Mouse (Mus musculus) left cerebral cortex, postnatal 14 days (tissue): Measurements from ENCODE around the gene Sac3d1. TPM values are rescaled to one million over a fixed set of nuclear protein-coding genes. Genes with fewer than 3 reads are reported as not detected.
"Not testable (repeated sequence)": the region's sequence is repeated elsewhere in the genome, so short reads cannot be mapped to it uniquely, and the experiment has no call there.

Experiments used
- DNase-seq, 2 experiments: peaks; one replicate each; pipeline ENCODE4 v3.0.0; 2021 to 2022; ENCODE audit warnings: low spot score in 2 of 2, mixed read lengths in 1 of 2
- intact Hi-C: fragments of 180-260 bp; cut with DNase I; formaldehyde crosslinking; loops from one replicate; pipeline ENCODE4 v1.15.1; 2025
- long read RNA-seq, 2 experiments: library from polyadenylated mRNA; stranded (forward); transcript quantifications; one replicate each; pipeline ENCODE4 v2.0.0; 2021
- total RNA-seq, 2 experiments: library from RNA; stranded (reverse); gene quantifications; 2 replicates each; pipeline ENCODE4 v1.2.3; 2021

The Sac3d1 gene
- total RNA-seq = 10 to 100 TPM; 23.7 to 24.7 TPM
- long read RNA-seq, experiment 1, transcript Sac3d1-201 (2 exons, 1,442 nt) = major isoform, 63 of 63 reads
- long read RNA-seq, experiment 1, partial matches to known transcripts = 0 of 63 reads
- long read RNA-seq, experiment 1, other reads (novel, unspliced or antisense) = 0 of 63 reads
- long read RNA-seq, experiment 2, transcript Sac3d1-201 (2 exons, 1,442 nt) = major isoform, 50 of 51 reads
- long read RNA-seq, experiment 2, partial matches to known transcripts = 1 of 51 reads
- long read RNA-seq, experiment 2, other reads (novel, unspliced or antisense) = 0 of 51 reads

DNA sequence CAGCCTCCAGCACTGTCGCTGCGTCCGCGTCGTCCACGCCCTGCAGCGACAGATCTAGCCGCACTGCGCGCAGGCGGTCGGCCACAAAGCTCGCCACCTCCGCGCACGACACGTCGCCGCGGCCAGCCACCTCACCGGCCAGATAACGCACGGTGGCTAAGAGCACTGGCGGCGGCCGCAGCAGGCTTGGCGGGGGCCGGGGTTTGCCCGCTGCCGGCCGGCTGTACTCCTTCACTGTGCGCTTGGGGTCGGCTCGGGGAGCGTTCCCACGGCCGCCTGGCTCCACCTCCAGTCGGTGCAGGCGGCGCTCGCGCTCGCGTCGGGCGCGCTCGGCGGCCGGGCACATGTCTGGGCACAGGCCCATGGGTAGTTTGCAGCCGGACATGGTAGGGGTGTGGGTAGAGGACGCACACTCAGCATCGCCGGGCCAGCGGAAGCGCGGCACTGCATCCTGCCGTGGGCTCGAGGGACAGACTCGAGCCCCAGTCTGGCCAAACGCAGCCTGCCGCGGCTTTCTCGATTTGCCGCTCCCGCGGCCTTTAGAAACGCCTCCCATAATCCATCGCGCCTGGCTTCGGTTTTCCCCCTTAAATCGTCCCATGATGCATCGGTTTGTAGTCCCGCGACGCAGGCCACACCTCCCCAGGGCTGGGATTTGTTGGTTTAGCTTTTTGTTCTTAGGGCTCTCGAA is at the start of gene Sac3d1:
Sac3d1 (minus strand) TSS at position 665 of the 691 bp plus-strand sequence.
- DNase-seq = peak; percentile 91
- intact Hi-C loops = loop anchor here (2.0 kb wide), 1 partner anchor 33 kb away; the partner anchor contains the start of genes Cdca5 and Zfpl1

DNA sequence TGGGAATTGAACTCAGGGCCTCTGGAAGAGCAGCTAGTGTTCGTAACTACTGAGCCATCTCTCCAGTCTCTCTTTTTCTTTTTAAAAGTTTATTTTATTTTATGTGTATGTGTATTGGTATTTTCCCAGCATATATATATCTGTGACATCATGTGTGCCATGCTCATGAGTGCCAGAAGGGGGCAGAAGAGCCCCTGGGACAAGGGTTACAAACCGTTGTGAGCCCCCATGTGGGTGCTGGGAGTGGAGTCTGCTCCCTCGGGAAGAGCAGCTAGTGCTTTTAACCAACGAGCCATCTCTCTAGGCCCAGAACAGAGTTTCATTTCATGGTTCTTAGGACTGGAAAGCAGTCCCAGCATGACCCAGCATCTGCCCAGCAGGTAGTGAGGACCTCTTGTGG is 48.3 kb upstream of the Sac3d1 start:
- no peak for DNase-seq
- intact Hi-C loops = no loop called here

DNA sequence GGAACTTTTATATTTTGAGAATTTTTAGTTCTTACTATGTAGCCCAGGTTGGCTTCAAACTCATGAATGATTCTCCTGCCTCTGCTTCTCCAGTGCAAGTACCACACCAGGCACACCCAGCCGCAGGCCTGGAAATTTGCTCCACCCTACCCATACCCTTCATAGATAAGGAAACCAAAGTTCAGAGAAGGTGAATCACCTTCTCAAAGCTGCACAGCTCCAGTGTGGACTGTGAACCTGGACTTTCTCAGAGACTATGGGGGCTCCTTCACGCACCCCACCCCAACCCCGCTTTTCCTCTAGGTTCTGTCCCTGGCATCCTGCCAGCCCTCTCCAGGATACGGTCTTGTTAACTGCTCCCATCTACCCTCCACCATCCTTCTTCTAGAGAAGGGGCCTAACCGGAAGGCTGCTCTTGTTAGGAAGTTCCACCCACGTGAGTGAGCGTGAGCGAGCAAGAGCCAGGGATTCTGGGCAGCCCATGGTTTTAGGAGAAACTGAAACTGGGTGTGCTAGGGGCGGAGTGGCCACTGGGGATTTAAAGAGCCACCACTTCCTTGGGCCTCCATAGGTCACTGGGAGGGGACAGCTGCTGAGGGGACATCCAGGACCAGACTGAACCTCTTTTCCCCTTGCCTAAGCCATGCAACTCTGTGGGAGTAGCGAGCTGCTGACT is 45.6 kb upstream of the Sac3d1 start:
- intact Hi-C loops = no loop called here
- DNase-seq = peak; percentile 5 to 15

DNA sequence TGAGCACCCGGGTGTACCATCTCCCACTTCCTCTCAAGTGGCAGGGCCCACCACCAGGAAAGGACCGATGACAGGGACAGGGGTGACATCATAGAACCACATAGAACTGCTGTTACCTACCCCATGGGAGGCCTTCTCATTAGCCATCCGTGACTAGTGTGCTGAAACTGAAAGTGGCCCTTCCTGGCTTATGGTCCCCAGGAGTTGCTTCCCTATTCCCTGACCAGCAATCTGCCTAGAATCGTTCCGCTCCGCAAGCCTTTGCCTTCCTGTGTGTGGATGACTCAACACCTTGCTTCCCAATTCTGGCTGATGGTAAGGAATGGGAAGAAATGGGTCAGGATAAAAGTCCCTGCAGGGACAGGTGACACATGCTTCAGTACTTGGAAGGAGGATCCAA is 38.8 kb upstream of the Sac3d1 start:
- intact Hi-C loops = no loop called here
- no peak for DNase-seq

DNA sequence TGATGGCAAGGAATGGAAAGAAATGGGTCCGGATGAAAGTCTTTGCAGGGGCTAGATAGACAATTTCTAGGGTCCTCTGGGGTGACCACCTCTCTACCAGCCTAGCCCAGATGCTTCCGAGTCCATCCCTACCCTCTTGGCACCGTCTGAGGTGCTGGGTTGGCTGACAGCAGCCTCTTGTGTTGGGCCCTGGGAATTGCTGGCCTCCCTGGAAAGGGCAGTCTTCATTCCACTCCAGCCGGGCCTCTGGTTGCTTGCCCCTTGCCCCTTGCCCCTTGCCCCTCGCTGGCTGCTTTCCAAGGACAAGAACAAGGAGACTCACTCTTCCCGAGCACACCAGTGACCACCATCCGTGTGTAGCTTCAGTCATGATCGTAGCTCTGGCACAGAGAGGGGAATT is 37.9 kb upstream of the Sac3d1 start:
- intact Hi-C loops = no loop called here
- DNase-seq = no peak

DNA sequence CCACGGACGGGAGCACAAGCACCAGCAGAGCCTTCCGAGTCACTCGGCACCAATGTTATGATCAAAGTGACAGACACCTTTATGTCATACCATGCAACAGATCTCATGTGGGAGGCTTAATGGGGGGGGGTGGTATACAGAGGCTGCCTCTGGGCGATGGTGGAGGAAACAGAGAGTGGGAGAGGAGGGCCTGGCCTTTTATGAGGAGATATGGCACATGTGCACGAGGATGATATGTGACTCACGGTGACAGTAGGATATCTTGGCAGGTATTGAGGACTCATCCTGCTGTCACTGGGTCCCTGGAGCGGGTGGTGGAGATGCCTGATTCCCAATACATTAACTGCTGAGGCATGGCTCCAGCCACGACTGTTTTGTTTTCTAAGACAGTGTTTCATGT is 36.7 kb upstream of the Sac3d1 start:
- intact Hi-C loops = no loop called here
- no peak for DNase-seq

DNA sequence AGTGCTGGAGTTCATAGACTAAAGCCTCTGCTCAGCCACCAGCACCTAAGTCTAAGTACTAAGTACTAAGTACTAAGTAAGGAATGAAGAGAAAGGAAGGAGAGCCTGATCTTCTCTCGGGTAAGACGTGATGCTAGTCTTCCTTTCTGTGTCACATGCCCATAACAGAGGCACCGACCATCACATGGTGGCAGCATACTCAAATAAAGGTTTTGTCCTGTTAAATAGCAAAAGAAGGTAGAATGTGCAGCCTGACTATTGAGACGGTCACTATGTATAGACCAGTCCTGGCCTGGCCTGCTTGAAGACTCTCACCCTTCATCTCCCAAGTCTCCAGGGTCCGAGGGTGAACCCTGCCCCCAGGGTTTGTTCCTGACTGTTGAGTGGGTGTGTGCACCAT is 26.4 kb upstream of the Sac3d1 start:
- intact Hi-C loops = no loop called here

DNA sequence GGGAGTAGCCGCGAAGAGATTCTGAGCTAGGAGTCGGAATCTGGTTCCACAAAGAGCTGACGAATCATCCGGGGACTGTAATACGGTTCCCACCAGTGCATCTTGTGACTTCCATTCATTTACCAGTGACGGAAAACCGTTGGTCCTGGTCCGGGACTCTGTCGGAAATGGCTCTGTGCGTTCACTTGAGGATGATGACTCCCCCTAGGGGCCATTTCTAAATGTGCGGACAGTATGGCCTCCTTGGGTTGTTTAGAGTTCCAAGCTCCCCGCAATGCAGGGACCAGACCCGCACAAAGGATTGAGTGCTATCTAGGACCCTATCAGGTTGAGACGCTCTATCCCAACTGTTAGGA is 22.9 kb upstream of the Sac3d1 start, which contains the start of gene Arl2:
Arl2 (minus strand) TSS at position 155 of the 356 bp plus-strand sequence.
- intact Hi-C loops = loop anchor here (1.0 kb wide), 1 partner anchor 94 kb away; the partner anchor contains the start of gene Ppp2r5b
- DNase-seq = peak; percentile 87 to 94

More for the DNA sequence above, 26.4 kb upstream of the Sac3d1 start:
- no peak for DNase-seq

DNA sequence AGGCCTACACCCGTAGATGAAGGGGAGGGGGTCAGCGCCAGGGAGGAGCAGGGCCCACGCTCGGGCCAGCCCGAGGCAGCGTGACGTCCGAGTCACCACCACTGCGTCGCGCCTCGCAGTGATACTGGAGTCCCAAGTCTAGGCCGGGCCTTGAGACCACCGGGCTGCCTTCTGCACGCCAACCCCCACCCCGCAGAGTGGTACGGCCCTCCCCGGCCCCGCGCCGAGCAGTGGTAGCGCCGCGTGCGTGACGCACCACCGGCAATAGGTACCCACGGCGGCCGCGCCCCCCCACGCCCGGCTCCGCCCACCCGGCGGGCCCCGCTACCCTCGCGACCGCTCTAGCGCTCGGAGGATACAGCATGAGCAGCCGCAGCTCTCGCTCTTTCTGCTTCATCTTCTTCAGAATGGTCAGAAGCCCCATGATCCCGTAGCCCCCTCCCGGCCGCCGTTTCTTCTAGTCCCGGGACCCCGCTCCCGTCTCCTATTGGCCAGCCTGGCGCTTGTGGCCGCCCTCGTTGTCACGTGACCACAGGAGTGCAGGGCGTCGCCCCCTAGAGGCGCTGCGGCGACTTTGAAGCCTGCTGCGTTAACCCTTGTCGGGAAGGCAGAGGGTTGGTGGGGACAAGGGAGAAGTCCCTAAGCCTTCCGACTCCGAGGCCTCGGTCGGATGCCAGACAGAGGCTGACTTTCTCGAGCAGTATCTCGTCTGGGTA is 22.4 kb upstream of the Sac3d1 start, which contains the start of gene Batf2:
Batf2 (plus strand) TSS at position 306 of the 716 bp plus-strand sequence.
- intact Hi-C loops = loop anchor here (1.0 kb wide), 1 partner anchor 94 kb away; the partner anchor contains the start of gene Ppp2r5b
- DNase-seq = peak; percentile 93 to 94

DNA sequence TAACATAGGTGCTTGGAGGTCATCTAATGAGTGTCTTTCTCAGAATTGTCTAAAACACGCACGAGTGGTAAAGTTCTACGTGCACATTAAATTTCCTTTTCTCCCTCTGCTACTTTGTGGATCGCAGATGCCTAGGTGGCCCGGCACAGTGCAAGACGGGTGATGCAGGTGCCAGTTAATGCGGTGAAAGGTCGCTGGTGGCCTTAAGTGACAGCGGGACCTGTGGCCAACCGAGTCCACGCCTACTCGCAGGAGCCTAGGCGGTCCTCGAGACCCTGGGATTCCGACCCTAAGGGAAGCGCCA is 21.9 kb upstream of the Sac3d1 start:
- intact Hi-C loops = no loop called here
- no peak for DNase-seq

DNA sequence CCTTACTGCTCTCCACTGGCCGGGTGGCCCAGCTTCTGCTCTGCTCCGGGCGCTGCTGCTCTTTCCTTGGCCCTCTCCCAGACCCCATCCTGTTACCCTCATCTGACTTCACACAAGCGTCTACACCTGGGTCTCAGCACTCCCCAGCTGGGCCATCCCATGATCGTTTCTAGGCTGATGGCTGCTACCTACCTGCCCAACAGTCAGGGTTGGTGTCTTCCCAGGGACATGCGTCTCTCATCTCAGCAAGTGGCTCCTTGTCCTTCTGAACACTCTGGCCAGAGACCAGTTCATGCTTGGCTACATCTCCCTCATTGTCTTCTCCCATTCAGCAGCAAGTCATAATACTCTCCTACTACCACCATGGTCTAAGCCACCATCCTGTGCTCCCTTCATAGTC is 21.3 kb upstream of the Sac3d1 start:
- DNase-seq = no peak
- intact Hi-C loops = no loop called here

DNA sequence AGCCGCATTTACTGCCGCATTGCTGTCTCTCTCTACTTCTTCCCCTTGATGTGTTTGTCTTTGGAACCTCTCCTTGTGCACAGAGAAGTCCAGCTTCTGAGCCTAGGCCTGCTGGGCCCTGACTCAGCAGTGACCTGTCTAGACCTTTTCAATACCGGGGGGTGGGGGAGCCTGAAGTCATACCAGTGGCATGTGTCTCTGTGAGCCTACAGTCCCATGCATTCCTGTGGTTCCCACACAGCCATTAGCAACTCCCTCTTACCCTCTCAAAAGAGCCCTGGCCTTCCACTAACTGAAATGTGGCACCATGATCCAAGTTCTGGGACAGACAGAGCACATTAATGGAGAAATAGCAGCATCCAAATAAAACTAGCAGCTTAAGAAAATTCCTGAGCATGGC is 17.9 kb upstream of the Sac3d1 start:
- no peak for DNase-seq
- intact Hi-C loops = no loop called here

DNA sequence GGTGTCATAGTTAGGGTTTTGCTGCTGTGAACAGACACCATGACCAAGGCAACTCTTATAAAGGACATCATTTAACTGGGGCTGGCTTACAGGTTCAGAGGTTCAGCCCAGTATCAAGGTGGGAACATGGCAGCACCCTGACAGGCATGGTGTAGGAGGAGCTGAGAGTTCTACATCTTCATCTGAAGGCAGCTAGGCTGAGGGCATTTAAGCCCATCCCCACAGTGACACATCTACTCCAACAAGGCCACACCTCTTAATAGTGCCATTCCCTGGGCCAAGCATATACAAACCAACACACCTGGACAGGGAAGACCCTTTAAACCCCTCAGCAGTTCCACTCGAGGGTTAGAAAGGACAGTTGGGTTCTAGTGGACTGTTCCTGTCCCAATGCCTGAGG is 14.7 kb upstream of the Sac3d1 start:
- intact Hi-C loops, DNase-seq: not testable (repeated sequence)

DNA sequence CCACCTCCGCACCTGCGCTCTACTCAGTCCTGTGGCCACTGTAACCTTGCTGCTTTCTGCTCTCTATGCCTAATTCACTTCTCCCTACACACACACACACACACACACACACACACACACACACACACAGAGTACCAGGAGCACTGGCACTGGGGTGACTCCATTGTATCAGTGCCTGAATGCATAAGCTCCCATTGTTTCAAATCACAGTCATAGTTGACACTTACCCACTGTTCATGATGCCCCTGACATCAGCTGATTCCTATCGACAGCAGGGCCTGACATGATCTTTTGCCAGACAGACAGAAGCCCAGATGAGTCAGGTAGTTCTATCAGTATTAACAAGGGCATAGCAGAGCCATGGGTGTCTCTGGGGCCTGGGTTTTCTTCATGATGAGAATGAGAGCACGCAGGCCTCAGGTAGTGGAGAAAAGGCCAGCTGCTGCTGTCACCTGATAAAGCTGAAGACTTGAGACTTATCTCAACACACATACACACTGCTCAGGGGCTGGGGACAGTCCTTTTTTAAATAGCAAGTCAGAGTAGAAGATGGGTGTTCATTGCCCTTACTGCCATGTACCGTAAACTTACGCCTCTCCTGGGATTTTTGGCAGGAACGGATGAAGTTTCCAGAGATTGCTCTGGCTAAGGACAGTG is 13.8 kb upstream of the Sac3d1 start:
- no peak for DNase-seq
- intact Hi-C loops = no loop called here

DNA sequence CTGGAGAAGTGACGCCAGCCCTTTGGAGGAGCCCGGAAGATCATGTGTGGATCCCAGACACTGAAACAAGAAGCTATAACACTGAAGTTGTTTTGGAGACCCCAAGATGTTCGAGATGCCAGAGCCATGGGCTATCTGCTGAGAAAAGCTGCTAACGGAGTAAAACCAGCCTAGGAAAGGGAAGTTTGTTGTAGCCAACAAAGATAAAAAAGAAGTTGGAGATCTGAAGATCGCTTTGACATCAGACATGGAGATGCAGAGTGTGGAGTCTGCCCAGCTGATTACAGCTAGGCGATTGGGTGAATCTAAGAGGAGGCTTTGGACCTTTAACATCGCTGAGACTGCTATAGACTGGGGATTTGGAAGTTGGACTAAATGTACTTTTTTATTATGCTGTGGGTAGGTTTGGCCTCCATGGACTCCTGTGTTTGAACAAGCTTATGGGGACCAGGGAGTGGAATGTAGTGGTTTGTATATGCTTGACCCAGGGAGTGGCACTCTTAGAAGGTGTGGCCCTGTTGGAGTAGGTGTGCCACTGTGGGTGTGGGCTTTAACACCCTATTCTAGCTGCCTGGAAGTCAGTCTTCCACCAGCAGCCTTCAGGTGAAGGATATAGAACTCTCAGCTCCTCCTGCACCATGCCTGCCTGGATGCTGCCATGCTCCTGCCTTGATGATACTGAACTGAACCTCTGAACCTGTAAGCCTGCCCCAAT is 12.1 kb upstream of the Sac3d1 start:
- DNase-seq, intact Hi-C loops: not testable (repeated sequence)

DNA sequence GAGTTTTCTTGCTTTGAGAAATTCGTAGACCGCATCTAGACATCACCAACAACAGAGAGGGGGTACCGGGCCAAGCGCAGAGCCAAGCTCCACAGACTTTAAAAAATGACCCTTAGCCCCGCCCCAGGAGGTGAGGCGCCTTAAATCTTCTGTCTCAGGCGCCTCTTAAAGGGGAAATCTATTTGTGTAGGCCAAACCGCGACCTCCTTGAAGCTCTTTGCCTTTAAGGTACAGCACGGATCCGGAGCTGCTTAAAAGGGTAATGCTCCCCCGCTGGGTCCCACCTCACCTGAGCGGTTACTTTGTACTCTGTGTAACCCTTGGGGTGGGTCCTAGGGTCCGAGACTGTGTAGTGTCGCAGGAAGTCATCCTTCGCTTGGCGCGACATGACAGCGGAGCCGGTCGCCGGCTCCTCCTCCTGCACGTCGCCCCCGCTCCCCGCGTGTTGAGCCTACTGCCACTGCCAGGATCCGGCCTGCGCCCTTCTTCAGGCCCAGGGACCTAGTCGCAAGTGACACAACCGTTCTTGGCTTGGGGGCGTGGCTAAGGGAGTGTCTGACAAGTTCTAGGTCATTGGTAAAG is 9.4 kb upstream of the Sac3d1 start, which contains the start of gene Snx15:
Snx15 (minus strand) TSS at position 545 of the 582 bp plus-strand sequence.
- intact Hi-C loops = loop anchor here (5.0 kb wide), 1 partner anchor 109 kb away; the partner anchor contains the start of gene Ppp2r5b
- peak; percentile 93 to 97 for DNase-seq

DNA sequence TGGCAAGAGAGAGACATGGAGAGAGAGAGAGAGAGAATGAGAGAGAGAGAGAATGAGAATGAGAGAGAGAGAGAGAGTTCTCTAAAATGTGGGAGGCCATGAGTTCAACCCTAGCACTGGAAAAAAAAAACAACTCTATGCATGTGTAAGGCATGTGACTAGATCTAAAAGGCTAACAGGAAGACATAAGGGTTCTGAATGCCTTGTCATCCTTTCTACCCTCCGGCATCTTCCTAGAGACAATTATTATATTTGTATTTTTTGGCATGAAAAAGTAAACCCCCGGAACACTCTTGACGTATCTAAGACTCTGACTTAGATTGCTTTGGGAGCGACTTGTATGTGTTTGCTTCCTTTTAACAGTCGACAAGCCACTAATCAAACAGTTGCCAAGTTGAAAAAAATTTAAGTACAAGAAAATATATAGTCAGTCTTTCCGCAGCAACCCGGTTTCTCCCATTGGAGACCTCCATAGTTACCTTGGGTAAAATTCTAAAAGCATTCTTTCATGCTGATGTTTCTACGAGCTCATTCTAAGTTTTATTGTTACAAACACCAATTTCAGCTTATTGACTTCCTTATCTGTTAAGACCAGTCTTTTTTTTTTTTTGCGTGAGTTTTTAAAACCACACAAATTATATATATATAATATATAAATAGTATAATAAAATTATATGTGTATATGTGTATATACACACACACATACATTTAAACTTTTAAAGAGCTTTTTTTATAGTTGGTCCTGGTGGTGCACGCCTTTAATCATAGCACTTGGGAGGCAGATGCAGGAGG is 8.5 kb upstream of the Sac3d1 start:
- intact Hi-C loops = loop anchor here (5.0 kb wide), 1 partner anchor 110 kb away; the partner anchor contains the start of gene Ppp2r5b
- no peak for DNase-seq
